Mouse (Mus musculus) midbrain, embryonic 13.5 days (tissue): Measurements from ENCODE around the gene Ptpra. TPM values are rescaled to one million over a fixed set of nuclear protein-coding genes. Genes with fewer than 3 reads are reported as not detected.

Experiments used
- ATAC-seq: fragments of 200-750 bp; cut with Nextera tagmentation; 2 replicates; pipeline ENCODE4 v1.8.0; 2017; ENCODE audit warnings: mild to moderate bottlenecking, moderate TSS enrichment, moderate library complexity
- H3K27ac ChIP-seq: fragments of 300-500 bp; sonication (generic); 2 replicates; pipeline ENCODE4 v1.5.1; 2015; ENCODE audit warnings: inconsistent platforms, mild to moderate bottlenecking, moderate library complexity
- H3K27me3 ChIP-seq: fragments of 300-500 bp; sonication (generic); 2 replicates; pipeline ENCODE4 v1.6.1; 2015; ENCODE audit warnings: mild to moderate bottlenecking, inconsistent platforms
- H3K36me3 ChIP-seq: fragments of 300-500 bp; sonication (generic); 2 replicates; pipeline ENCODE4 v1.6.1; 2015; ENCODE audit warnings: mild to moderate bottlenecking, inconsistent platforms
- H3K4me1 ChIP-seq: fragments of 300-500 bp; sonication (generic); replicated peaks from 2 replicates; pipeline ENCODE4 v1.6.1; 2015; ENCODE audit warnings: inconsistent platforms
- H3K4me2 ChIP-seq: fragments of 300-500 bp; sonication (generic); replicated peaks from 2 replicates; pipeline ENCODE4 v1.6.1; 2015; ENCODE audit warnings: moderate library complexity, mild to moderate bottlenecking, inconsistent platforms
- H3K4me3 ChIP-seq: fragments of 300-500 bp; sonication (generic); replicated peaks from 2 replicates; pipeline ENCODE4 v1.5.1; 2015; ENCODE audit warnings: mild to moderate bottlenecking, inconsistent platforms
- H3K9ac ChIP-seq: fragments of 300-500 bp; sonication (generic); replicated peaks from 2 replicates; pipeline ENCODE4 v1.6.1; 2015; ENCODE audit warnings: mild to moderate bottlenecking, inconsistent platforms
- H3K9me3 ChIP-seq: fragments of 300-500 bp; sonication (generic); 2 replicates; pipeline ENCODE4 v1.6.1; 2016; ENCODE audit warnings: mild to moderate bottlenecking, inconsistent platforms
- WGBS: fragments of 180-500 bp; shearing (Covaris S2); methylation state at CpG from one replicate; pipeline ENCODE4 v1.1.7; 2015; 5-methylcytosine and 5-hydroxymethylcytosine counted together
- polyA plus RNA-seq: library from polyadenylated mRNA; unstranded; fragments of >200 nt; fragmentation: Nextera tagmentation; extraction: Ambion mirVana; gene quantifications from 2 replicates; pipeline ENCODE4 v1.2.1, GENCODE M21; 2015

Ptpra gene
- 112 and 126 TPM in 2 replicates for polyA plus RNA-seq

GRCm38 (mm10) chr2:130449794-130450433, at the start of gene Ptpra:
Gene Ptpra, plus strand, starts transcription at chr2:130450278.
- H3K9me3 ChIP-seq: no peaks in the 10 kb centered on the region
- peaks cover 43% of the 10 kb centered on the region for H3K4me1 ChIP-seq
- H3K4me2 ChIP-seq: peak within 1 kb of the TSS; percentile 88
- ATAC-seq: peak; percentile 99
- H3K27ac ChIP-seq: peak within 1 kb of the TSS; percentile 87
- H3K36me3 ChIP-seq: peaks cover 8% of the 10 kb centered on the region; the same call in 1 of the 2 replicates
- H3K27me3 ChIP-seq: peaks cover 15% of the 10 kb centered on the region
- under 1% methylated on average over 50 of the region's 50 CpGs for WGBS
- H3K4me3 ChIP-seq: peak within 1 kb of the TSS; percentile 73
- H3K9ac ChIP-seq: peak within 1 kb of the TSS; percentile 95

- no peak for ATAC-seq
Observed at GRCm38 (mm10) chr2:130401891-130402290, 48.2 kb upstream of the Ptpra start.

GRCm38 (mm10) chr2:130404939-130405338, 45.1 kb upstream of the Ptpra start, which contains the start of the genes Gm28372 and 1700020A23Rik:
Gene Gm28372, plus strand, starts transcription at chr2:130405239.
Gene 1700020A23Rik, plus strand, starts transcription at chr2:130405259.
- H3K9ac ChIP-seq: no peak within 1 kb of the TSS

More at GRCm38 (mm10) chr2:130401891-130402290, 48.2 kb upstream of the Ptpra start:
- Histone ChIP-seq H3K9ac (no peak overlapping the region), H3K4me3 (no peak overlapping the region), H3K4me2 (no peak overlapping the region), H3K36me3 (no peaks in the 10 kb centered on the region), H3K27ac (no peak overlapping the region), H3K9me3 (no peaks in the 10 kb centered on the region), H3K4me1 (peaks cover 11% of the 10 kb centered on the region), H3K27me3 (peaks cover 24% of the 10 kb centered on the region)
- 89% methylated on average over 4 of the region's 4 CpGs for WGBS

GRCm38 (mm10) chr2:130406178-130406577, 43.9 kb upstream of the Ptpra start, which contains the start of gene Tmem239:
Gene Tmem239, plus strand, starts transcription at chr2:130406478.
- no peak for ATAC-seq
- whole genome bisulfite sequencing: 74% methylated on average over 2 of the region's 2 CpGs
- Histone ChIP-seq H3K4me2 (no peak within 1 kb of the TSS), H3K9me3 (no peaks in the 10 kb centered on the region), H3K4me3 (no peak within 1 kb of the TSS), H3K27ac (no peak within 1 kb of the TSS), H3K9ac (no peak within 1 kb of the TSS), H3K36me3 (no peaks in the 10 kb centered on the region), H3K4me1 (no peaks in the 10 kb centered on the region), H3K27me3 (no peaks in the 10 kb centered on the region)

More at GRCm38 (mm10) chr2:130404939-130405338, 45.1 kb upstream of the Ptpra start, which contains the start of the genes Gm28372 and 1700020A23Rik:
- Histone ChIP-seq H3K27me3 (no peaks in the 10 kb centered on the region), H3K36me3 (no peaks in the 10 kb centered on the region), H3K9me3 (no peaks in the 10 kb centered on the region), H3K4me1 (no peaks in the 10 kb centered on the region), H3K4me2 (no peak within 1 kb of the TSS), H3K27ac (no peak within 1 kb of the TSS), H3K4me3 (no peak within 1 kb of the TSS)
- 89% methylated on average over 1 of the region's 1 CpGs for WGBS
- ATAC-seq: no peak

- no peak for ATAC-seq
- WGBS: 14% methylated on average over 6 of the region's 6 CpGs
Observed at GRCm38 (mm10) chr2:130408194-130408593, 41.9 kb upstream of the Ptpra start.

GRCm38 (mm10) chr2:130411558-130412495, 38.3 kb upstream of the Ptpra start:
- Histone ChIP-seq H3K9me3 (no peaks in the 10 kb centered on the region), H3K36me3 (no peaks in the 10 kb centered on the region), H3K27ac (no peak overlapping the region), H3K4me2 (no peak overlapping the region), H3K9ac (peak overlapping the region; percentile 26; the same call in 1 of the 2 replicates), H3K27me3 (no peaks in the 10 kb centered on the region), H3K4me3 (no peak overlapping the region), H3K4me1 (peaks cover 5% of the 10 kb centered on the region)
- ATAC-seq: peak; percentile 89
- 34% methylated on average over 16 of the region's 16 CpGs for WGBS

More at GRCm38 (mm10) chr2:130408194-130408593, 41.9 kb upstream of the Ptpra start:
- H3K4me1 ChIP-seq: peaks cover 5% of the 10 kb centered on the region
- no peak overlapping the region for H3K9ac ChIP-seq
- H3K9me3 ChIP-seq: no peaks in the 10 kb centered on the region
- H3K4me3 ChIP-seq: no peak overlapping the region
- no peaks in the 10 kb centered on the region for H3K36me3 ChIP-seq
- H3K27me3 ChIP-seq: no peaks in the 10 kb centered on the region
- no peak overlapping the region for H3K4me2 ChIP-seq
- no peak overlapping the region for H3K27ac ChIP-seq

GRCm38 (mm10) chr2:130412775-130413174, 37.3 kb upstream of the Ptpra start:
- WGBS: 80% methylated on average over 3 of the region's 3 CpGs

GRCm38 (mm10) chr2:130414094-130414856, 35.8 kb upstream of the Ptpra start:
- H3K27ac ChIP-seq: no peak overlapping the region
- no peak overlapping the region for H3K4me2 ChIP-seq
- no peaks in the 10 kb centered on the region for H3K9me3 ChIP-seq
- 74% methylated on average over 6 of the region's 6 CpGs for WGBS
- H3K36me3 ChIP-seq: peaks cover 3% of the 10 kb centered on the region
- H3K9ac ChIP-seq: no peak overlapping the region
- ATAC-seq: no peak
- peaks cover 5% of the 10 kb centered on the region for H3K4me1 ChIP-seq
- no peak overlapping the region for H3K4me3 ChIP-seq
- no peaks in the 10 kb centered on the region for H3K27me3 ChIP-seq

More at GRCm38 (mm10) chr2:130412775-130413174, 37.3 kb upstream of the Ptpra start:
- peaks cover 5% of the 10 kb centered on the region for H3K4me1 ChIP-seq
- ATAC-seq: no peak
- no peak overlapping the region for H3K27ac ChIP-seq
- no peaks in the 10 kb centered on the region for H3K36me3 ChIP-seq
- H3K4me2 ChIP-seq: no peak overlapping the region
- no peaks in the 10 kb centered on the region for H3K9me3 ChIP-seq
- no peaks in the 10 kb centered on the region for H3K27me3 ChIP-seq
- H3K4me3 ChIP-seq: no peak overlapping the region
- no peak overlapping the region for H3K9ac ChIP-seq

- Histone ChIP-seq H3K4me1 (peaks cover 47% of the 10 kb centered on the region), H3K4me3 (no peak overlapping the region), H3K9me3 (no peaks in the 10 kb centered on the region), H3K27me3 (no peaks in the 10 kb centered on the region), H3K4me2 (no peak overlapping the region), H3K27ac (no peak overlapping the region), H3K36me3 (peaks cover 10% of the 10 kb centered on the region), H3K9ac (no peak overlapping the region)
- ATAC-seq: no peak
- WGBS: 97% methylated on average over 26 of the region's 26 CpGs
Observed at GRCm38 (mm10) chr2:130421781-130422620, 28.1 kb upstream of the Ptpra start.

GRCm38 (mm10) chr2:130423397-130424125, 26.5 kb upstream of the Ptpra start:
- Histone ChIP-seq H3K9me3 (no peaks in the 10 kb centered on the region), H3K27ac (peak overlapping the region; percentile 90), H3K9ac (peak overlapping the region; percentile 86), H3K4me1 (peaks cover 47% of the 10 kb centered on the region), H3K4me2 (peak overlapping the region; percentile 71), H3K27me3 (no peaks in the 10 kb centered on the region), H3K36me3 (peaks cover 10% of the 10 kb centered on the region), H3K4me3 (peak overlapping the region; percentile 74)
- peak; percentile 82 for ATAC-seq
- 16% methylated on average over 49 of the region's 49 CpGs for WGBS
